Mouse (Mus musculus): Measurements from ENCODE around the gene Pnmal2.
A peak's percentile ranks its signal among the peaks of the same experiment; 100 is the strongest.

Pnmal2 gene

GRCm38 (mm10) chr7:16944061-16944807, at the start of gene Pnmal2:
Gene Pnmal2, plus strand, starts transcription at chr7:16944682.
- DNase-seq = peak; percentile 92

GRCm38 (mm10) chr7:16895000-16895399, 49.5 kb upstream of the Pnmal2 start:
- peak; percentile 89 for DNase-seq

DNA sequence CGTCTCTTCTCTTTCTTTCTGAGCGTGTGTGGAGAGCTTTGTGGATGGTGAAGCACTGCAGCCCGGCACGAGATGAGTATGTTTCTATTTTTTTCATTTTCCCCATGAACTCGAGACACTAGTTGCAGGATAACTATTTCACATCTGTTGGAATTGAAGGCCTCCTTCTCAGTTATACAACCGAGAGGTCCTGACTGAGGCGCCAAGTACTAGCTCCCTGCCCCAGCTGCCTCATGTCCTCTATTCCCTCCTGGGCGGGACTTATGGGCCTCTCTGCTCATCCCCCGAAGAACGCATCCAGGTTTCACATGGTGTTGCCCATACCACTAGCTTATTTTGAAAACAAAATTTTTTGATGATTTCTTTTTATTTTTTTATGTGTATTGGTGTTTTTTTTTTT, 49.0 kb upstream of the Pnmal2 start:
- no peak for DNase-seq

DNA sequence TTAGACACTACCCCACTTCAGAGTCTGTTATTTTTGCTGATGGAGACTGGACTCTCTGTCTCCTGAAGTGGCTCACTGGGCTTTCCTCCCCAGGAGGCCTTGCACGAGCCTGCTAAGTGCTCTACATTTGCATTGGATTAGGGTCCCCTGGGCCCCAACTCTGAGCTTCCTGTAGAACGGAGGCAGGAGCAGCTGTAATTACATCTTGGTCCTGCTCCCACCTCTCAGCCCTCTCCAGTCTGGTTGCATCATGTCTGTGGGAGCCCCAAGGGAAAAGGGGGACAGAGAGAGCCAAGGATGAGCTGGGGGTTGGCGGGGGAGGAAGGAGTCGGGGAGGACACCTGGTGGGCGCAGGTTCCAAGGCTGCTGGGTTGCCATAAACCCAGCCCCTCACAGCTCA, 44.0 kb upstream of the Pnmal2 start:
- no peak for DNase-seq

DNA sequence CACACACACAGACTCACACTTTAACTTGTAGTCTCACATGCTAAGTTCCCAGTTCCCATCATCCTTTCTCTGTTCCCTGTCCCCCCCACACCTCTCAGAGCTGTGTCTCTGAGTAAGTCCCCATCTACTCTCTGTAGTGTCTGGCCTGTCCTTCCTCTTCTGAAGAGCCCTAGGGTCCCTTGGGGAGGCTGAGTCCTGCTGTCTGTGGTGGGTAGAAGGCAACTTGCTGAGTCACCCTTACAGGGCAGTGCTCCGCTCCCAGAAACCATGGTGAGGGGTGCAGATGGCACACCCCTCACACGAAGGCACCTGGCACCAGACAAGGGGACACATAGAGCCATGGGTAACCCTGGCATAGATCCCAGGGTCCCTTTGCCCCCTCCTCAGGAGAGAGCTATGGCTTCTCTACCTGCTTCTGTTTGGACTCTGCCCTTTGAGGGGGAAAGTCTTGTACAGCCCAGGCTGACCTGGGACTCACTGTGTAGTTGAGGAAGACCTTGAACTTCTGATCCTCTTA, 41.0 kb upstream of the Pnmal2 start:
- no peak for DNase-seq

GRCm38 (mm10) chr7:16904120-16904675, 40.3 kb upstream of the Pnmal2 start:
- DNase-seq = no peak

DNA sequence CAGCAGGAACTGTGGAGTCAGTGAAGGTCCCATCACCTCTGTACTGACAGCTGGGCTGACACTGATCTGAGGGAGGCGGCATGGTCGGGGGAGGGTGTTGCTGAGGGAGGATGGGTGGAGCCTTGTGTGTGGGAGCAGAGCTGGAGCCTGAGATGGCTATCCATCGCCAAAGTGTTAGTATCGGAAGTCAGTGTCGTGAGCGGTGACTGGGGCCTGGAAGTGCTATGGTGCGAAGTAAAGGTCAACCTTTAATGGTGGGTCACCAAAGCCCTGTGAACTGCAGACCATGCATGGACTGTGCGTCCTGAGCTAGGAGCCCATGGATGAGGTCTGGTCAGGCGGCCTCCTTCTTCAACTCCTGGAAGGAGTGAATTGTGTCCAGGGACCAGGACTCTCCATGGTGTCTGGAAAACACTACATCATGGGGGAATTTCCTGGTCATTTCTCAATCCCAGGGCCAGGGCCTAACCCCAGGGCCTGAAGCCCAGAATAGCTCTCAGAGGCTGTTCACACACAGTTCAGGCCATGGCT, 38.9 kb upstream of the Pnmal2 start:
- DNase-seq = no peak

DNA sequence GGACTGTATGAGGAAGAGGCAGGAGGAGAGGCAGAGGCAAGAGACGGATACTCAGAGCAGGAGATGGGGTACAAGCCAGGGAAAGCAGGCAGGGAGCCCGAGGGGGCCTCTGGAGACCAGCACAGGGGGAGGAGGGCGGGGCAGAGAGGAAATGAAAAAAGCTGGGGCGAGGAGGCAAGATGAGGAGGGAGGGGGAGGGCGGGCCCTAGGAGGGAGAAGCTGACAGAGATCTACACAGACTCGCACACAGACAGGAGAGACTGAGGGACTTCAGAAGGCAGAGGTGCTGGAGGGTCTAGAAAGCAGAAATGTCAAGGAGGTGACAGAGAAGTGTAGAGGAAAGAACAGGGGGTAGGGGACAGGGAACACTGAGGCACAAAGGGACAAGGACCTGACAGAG, 38.2 kb upstream of the Pnmal2 start, which contains the start of gene Ptgir:
Gene Ptgir, plus strand, starts transcription at position 210 of the 400 bp plus-strand sequence.
- DNase-seq = no peak

DNA sequence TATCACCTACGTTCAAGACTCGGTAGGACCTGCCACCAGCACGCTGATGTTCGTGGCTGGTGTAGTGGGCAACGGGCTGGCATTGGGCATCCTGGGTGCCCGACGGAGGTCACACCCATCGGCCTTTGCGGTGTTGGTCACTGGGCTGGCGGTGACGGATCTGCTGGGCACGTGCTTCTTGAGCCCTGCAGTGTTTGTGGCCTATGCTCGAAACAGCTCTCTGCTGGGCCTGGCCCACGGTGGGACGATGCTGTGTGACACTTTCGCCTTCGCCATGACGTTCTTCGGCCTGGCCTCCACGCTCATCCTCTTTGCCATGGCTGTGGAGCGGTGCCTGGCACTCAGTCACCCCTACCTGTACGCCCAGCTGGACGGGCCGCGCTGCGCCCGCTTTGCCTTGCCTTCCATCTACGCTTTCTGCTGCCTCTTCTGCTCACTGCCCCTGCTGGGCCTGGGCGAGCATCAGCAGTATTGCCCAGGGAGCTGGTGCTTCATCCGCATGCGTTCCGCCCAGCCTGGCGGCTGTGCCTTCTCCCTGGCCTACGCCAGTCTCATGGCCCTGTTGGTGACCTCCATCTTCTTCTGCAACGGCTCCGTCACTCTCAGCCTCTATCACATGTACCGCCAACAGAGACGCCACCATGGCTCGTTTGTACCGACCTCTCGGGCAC, 37.5 kb upstream of the Pnmal2 start:
- DNase-seq = no peak

DNA sequence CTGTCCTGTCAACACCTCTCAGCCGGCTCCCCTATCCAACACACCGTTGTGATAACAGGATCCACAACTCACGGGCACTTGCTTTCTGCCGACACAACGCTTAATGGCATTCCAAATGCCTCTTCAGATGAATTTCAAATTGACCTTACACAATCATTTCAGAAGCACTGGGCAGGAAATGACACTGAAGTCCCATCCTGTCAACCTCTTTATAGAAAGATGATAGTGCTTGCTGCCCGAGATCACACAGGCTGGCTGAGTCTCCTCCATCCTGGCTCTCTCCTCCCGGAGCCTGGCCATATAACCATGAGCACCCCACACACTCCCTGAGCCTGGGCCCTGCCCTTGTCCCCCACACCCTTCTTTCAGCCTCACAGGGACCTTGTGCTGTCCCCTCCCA, 36.6 kb upstream of the Pnmal2 start:
- DNase-seq = no peak

DNA sequence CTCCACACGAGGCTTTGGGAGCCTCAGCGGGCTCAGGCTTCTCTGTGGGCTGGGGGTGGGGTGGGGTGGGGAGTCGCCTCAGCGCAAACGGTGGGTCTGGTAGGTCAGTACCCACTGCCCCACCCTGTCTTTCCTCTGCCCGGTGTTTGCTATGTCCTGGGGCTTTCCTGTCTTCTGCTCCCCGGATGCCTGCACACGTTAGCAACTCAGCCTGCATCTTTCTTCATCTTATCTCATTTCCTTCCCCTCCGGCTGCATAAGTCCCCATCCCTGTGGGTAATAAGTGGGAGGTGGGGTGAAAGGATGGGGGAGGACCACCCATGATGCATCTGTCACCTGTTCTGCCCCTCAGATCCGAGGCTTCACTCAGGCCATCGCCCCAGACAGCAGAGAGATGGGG, 36.1 kb upstream of the Pnmal2 start:
- no peak for DNase-seq

GRCm38 (mm10) chr7:16908859-16909258, 35.6 kb upstream of the Pnmal2 start:
- DNase-seq = no peak

GRCm38 (mm10) chr7:16909909-16910308, 34.6 kb upstream of the Pnmal2 start:
- no peak for DNase-seq

- no peak for DNase-seq
These were observed 32.6 kb upstream of the Pnmal2 start for GRCm38 (mm10) chr7:16911904-16912303.

DNA sequence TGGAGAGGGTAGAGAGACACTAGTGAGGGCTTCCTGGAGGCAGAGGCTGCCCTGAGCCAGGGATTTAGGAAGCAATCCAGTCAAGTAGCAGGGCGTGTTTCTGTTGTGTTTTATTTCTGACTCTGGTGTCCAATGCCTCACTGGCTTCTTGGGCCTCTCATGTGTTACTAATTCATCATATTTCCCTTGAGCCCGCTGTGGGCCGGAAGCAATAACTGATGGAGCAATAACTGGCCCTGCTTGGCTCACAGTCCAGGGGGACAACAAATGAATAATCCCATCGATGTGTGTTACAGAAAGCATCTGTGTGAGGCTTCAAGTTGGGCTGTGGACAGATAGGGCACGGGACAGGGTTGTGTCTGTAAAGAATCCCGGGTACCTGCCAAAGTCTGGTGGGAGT, 32.1 kb upstream of the Pnmal2 start:
- no peak for DNase-seq

DNA sequence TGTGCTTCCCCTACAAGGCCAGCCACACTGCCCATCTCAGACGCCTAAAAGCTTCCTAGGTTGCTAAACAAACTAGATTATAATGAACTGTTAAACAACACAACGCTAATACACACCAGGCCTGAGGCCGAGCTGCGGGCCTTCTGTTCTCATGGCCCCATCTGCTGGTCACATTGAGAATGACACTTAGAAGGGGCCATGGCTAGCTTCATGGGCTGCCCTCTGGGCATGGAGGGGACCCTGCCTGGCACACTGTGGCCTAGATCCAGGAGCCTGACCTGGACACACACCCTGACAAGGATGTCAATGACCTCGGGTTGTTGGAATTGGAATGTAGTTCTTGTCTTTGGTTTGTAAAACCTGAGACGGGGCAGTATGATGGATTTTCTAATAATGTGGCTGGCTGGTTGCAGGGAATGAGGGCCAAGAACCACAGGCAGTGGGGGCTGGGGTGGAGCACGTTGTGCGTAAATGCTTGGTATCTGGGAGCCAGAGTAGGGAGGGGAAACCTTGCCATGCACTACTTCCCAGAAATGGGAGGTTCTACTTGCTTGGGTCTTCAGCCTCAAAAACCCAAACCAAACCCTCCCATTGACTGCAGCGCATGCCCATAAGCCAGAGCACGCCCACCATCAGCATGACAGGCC, 30.6 kb upstream of the Pnmal2 start:
- peak; percentile 83 for DNase-seq

- DNase-seq = peak; percentile 44
These were observed 29.8 kb upstream of the Pnmal2 start for GRCm38 (mm10) chr7:16914453-16915343.

GRCm38 (mm10) chr7:16915461-16916340, 28.8 kb upstream of the Pnmal2 start:
- peak; percentile 66 for DNase-seq

DNA sequence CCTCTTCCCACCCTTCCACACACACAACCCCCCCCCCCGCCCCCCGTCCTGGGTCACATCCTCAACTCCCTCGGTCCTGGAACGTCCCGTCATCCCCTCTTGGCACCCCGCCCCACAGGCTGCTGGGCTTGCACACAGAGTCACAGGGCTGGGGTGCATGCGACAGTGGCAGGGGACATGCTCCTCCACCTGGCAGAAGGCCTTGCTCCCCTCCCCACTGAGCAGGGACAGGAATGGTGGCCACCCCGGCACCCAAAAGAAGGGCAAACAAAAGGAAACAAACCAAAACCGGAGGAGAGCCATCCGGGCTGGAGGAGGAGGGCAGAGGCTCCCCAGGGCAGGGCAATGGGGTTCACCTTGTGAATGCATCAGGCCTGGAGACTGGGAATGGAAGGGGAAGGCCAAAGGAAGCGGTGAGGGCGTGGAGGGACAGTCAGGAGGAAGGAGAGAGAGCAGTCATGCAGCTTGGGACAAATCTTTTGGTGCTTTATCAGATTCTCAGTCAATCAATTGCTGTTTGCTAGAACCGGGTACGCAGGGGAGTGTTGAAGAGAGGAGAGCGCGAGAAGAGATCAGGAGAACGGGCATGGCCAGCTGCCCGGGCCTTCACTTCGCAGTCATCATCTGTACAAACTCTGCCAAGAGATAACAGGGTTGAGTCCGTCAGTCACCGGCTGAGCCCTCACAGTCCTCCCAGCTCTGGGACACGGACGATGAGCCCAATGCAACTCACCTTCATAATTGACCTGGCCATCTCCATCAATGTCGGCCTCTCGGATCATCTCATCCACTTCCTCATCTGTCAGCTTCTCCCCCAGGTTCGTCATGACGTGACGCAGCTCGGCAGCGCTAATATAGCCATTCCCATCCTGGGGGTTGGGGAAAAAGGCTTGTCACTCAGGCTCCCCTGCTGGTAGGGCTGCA, 27.9 kb upstream of the Pnmal2 start:
- peak; percentile 66 for DNase-seq

DNA sequence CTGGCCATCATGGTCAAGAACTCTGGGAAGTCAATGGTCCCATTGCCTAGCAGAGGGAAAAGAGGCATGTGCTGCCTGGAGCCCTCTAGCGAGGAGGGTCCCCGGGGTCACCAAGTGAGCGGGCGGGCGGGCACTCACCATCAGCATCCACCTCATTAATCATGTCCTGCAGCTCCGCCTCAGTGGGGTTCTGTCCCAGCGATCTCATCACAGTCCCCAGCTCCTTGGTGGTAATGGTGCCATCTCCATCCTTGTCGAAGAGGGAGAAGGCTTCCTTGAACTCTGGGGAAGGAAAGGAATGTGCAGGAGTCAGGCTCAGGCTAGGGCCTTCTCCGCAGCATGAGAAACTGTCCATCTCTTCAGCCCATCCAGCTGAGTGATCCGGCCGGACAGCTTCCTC, 27.0 kb upstream of the Pnmal2 start:
- peak; percentile 47 for DNase-seq

All from cerebellum, adult 9-10 months (tissue).